Mouse (Mus musculus): ENCODE data around the gene Sdhaf1. TPM values are rescaled to one million over a fixed set of nuclear protein-coding genes. Genes with fewer than 3 reads are reported as not detected.
A peak's percentile ranks its signal among the peaks of the same experiment; 100 is the strongest.

Gene Sdhaf1
- total and polyA plus RNA-seq, 2 experiments from 2014 or later = 16.5 to 23.3 TPM

GRCm38 (mm10) chr7:30279536-30279935 lies 44.2 kb downstream of the Sdhaf1 start:
- TF ChIP-seq CTCF (IDR thresholded peaks at IDR 0.05; ENCODE audit: low read depth) = no peak
- no peak for TF ChIP-seq EP300 (IDR thresholded peaks at IDR 0.05; ENCODE audit: low read depth)
- peak overlapping the region; percentile 51; the same call in 1 of the 2 replicates for H3K9ac ChIP-seq (replicated peaks; ENCODE audit: low read depth, low read length)
- DNase-seq (ENCODE audit: low spot score) (peak; percentile 16), ATAC-seq (ENCODE audit: insufficient read depth, low read depth) (no peak)
- peaks cover 5% of the 10 kb centered on the region for H3K4me1 ChIP-seq (ENCODE audit: control insufficient read depth, insufficient read depth)
- H3K4me3 ChIP-seq (ENCODE audit: low read depth, low read length) = peak overlapping the region; percentile 77
- no peaks in the 10 kb centered on the region for H3K27me3 ChIP-seq (ENCODE audit: control insufficient read depth, insufficient read depth, low read length)
- peak overlapping the region; percentile 98; the same call in 1 of the 2 replicates for H3K27ac ChIP-seq (ENCODE audit: low read depth)
- no peaks in the 10 kb centered on the region for H3K9me3 ChIP-seq (replicated peaks; ENCODE audit: control insufficient read depth, low read length)
- peak overlapping the region; percentile 82 for H3K4me2 ChIP-seq (ENCODE audit: low read depth, low read length)
- H3K36me3 ChIP-seq (replicated peaks; ENCODE audit: control insufficient read depth, insufficient read depth, low read length) = no peaks in the 10 kb centered on the region
- under 1% methylated on average over 6 of the region's 6 CpGs for WGBS

DNA sequence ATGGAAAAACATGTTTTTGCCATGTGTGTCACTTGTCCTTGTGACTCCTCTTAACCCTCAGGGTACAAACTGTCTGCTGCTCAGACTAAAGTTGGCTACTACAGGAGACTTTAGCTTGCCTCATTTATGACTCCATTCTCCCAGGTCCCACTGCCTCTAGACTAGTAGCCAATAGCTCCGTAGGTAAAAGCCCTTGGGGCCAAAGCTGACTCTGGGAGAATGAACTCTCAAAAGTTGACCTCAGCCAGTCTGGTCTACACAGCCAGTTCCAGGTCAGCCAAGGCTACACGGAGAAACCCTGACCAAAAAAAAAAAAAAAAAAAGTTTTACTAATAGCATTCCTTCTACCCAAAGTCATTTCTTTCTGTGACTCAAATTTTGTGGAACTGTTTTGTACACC lies 44.8 kb downstream of the Sdhaf1 start:
- Histone ChIP-seq H3K36me3 (replicated peaks; ENCODE audit: control insufficient read depth, insufficient read depth, low read length) (no peaks in the 10 kb centered on the region), H3K9me3 (replicated peaks; ENCODE audit: control insufficient read depth, low read length) (no peaks in the 10 kb centered on the region), H3K9ac (replicated peaks; ENCODE audit: low read depth, low read length) (0 out of 2 replicates have a peak overlapping the region, but pooled peaks have one; percentile 19), H3K4me3 (ENCODE audit: low read depth, low read length) (no peak overlapping the region), H3K4me2 (ENCODE audit: low read depth, low read length) (peak overlapping the region; percentile 82; the same call in 1 of the 2 replicates), H3K27me3 (ENCODE audit: control insufficient read depth, insufficient read depth, low read length) (no peaks in the 10 kb centered on the region), H3K4me1 (ENCODE audit: control insufficient read depth, insufficient read depth) (peaks cover 5% of the 10 kb centered on the region), H3K27ac (ENCODE audit: low read depth) (no peak overlapping the region)
- WGBS = 52% methylated on average over 2 of the region's 2 CpGs
- DNase-seq (ENCODE audit: low spot score) = no peak
- no peak for ATAC-seq (ENCODE audit: insufficient read depth, low read depth)
- TF ChIP-seq CTCF (IDR thresholded peaks at IDR 0.05; ENCODE audit: low read depth) (no peak), EP300 (IDR thresholded peaks at IDR 0.05; ENCODE audit: low read depth) (no peak)

- 68% methylated on average over 6 of the region's 6 CpGs for WGBS
- H3K9me3 ChIP-seq (replicated peaks; ENCODE audit: control insufficient read depth, low read length) = no peaks in the 10 kb centered on the region
- DNase-seq (ENCODE audit: low spot score) (no peak), ATAC-seq (ENCODE audit: insufficient read depth, low read depth) (no peak)
- no peak overlapping the region for H3K9ac ChIP-seq (replicated peaks; ENCODE audit: low read depth, low read length)
- H3K4me2 ChIP-seq (ENCODE audit: low read depth, low read length) = no peak overlapping the region
- no peak overlapping the region for H3K4me3 ChIP-seq (ENCODE audit: low read depth, low read length)
- H3K36me3 ChIP-seq (replicated peaks; ENCODE audit: control insufficient read depth, insufficient read depth, low read length) = 0 out of 2 replicates have a peak, but pooled peaks cover 5% of the 10 kb centered on the region
- TF ChIP-seq EP300 (IDR thresholded peaks at IDR 0.05; ENCODE audit: low read depth) (no peak), CTCF (IDR thresholded peaks at IDR 0.05; ENCODE audit: low read depth) (no peak)
- no peaks in the 10 kb centered on the region for H3K27me3 ChIP-seq (ENCODE audit: control insufficient read depth, insufficient read depth, low read length)
- no peak overlapping the region for H3K27ac ChIP-seq (ENCODE audit: low read depth)
- H3K4me1 ChIP-seq (ENCODE audit: control insufficient read depth, insufficient read depth) = peaks cover 2% of the 10 kb centered on the region
Observed at GRCm38 (mm10) chr7:30274383-30274782, 49.3 kb downstream of the Sdhaf1 start.

Other genes with a start within 250 kb of the Sdhaf1 start
Only the 30 nearest of the 32 such genes appear.
- gene Gm26920, start 233.5 kb downstream of the Sdhaf1 start, total RNA-seq (2014; rRNA removed; ENCODE audit: low replicate concordance) = not detected in 2 replicates
- 0.18 TPM in 1 of 2 replicates, not detected in the other for gene Gm26920, start 233.5 kb downstream of the Sdhaf1 start, polyA plus RNA-seq (2015; fragmentation: Nextera tagmentation; extraction: Ambion mirVana)
- not detected in 2 replicates for gene Zfp566, start 233.4 kb downstream of the Sdhaf1 start, total RNA-seq (2014; rRNA removed; ENCODE audit: low replicate concordance)
- 4.1 and 4.6 TPM in 2 replicates for gene Zfp566, start 233.4 kb downstream of the Sdhaf1 start, polyA plus RNA-seq (2015; fragmentation: Nextera tagmentation; extraction: Ambion mirVana)
- gene Zfp260, start 229.1 kb downstream of the Sdhaf1 start, total RNA-seq (2014; rRNA removed; ENCODE audit: low replicate concordance) = 33.1 and 54.8 TPM in 2 replicates
- gene Zfp260, start 229.1 kb downstream of the Sdhaf1 start, polyA plus RNA-seq (2015; fragmentation: Nextera tagmentation; extraction: Ambion mirVana) = 54.6 and 57.9 TPM in 2 replicates
- 2.6 and 4.5 TPM in 2 replicates for gene Zfp382, start 202.0 kb downstream of the Sdhaf1 start, total RNA-seq (2014; rRNA removed; ENCODE audit: low replicate concordance)
- gene Zfp382, start 202.0 kb downstream of the Sdhaf1 start, polyA plus RNA-seq (2015; fragmentation: Nextera tagmentation; extraction: Ambion mirVana) = 3.8 and 4.6 TPM in 2 replicates
- 18.6 and 29.7 TPM in 2 replicates for gene Zfp146, start 154.1 kb downstream of the Sdhaf1 start, total RNA-seq (2014; rRNA removed; ENCODE audit: low replicate concordance)
- 4.4 and 5.7 TPM in 2 replicates for gene Zfp146, start 154.1 kb downstream of the Sdhaf1 start, polyA plus RNA-seq (2015; fragmentation: Nextera tagmentation; extraction: Ambion mirVana)
- gene Cox7a1, start 139.8 kb downstream of the Sdhaf1 start, total RNA-seq (2014; rRNA removed; ENCODE audit: low replicate concordance) = 516 and 816 TPM in 2 replicates
- gene Cox7a1, start 139.8 kb downstream of the Sdhaf1 start, polyA plus RNA-seq (2015; fragmentation: Nextera tagmentation; extraction: Ambion mirVana) = 1,339 and 1,426 TPM in 2 replicates
- gene Capns1, start 125.1 kb downstream of the Sdhaf1 start, total RNA-seq (2014; rRNA removed; ENCODE audit: low replicate concordance) = 356 and 427 TPM in 2 replicates
- 84.4 and 88.5 TPM in 2 replicates for gene Capns1, start 125.1 kb downstream of the Sdhaf1 start, polyA plus RNA-seq (2015; fragmentation: Nextera tagmentation; extraction: Ambion mirVana)
- gene Polr2i, start 91.9 kb downstream of the Sdhaf1 start, total RNA-seq (2014; rRNA removed; ENCODE audit: low replicate concordance) = 105 and 799 TPM in 2 replicates
- 109 and 112 TPM in 2 replicates for gene Polr2i, start 91.9 kb downstream of the Sdhaf1 start, polyA plus RNA-seq (2015; fragmentation: Nextera tagmentation; extraction: Ambion mirVana)
- gene Tbcb, start 91.6 kb downstream of the Sdhaf1 start, total RNA-seq (2014; rRNA removed; ENCODE audit: low replicate concordance) = 40.0 and 80.7 TPM in 2 replicates
- 131 and 137 TPM in 2 replicates for gene Tbcb, start 91.6 kb downstream of the Sdhaf1 start, polyA plus RNA-seq (2015; fragmentation: Nextera tagmentation; extraction: Ambion mirVana)
- not detected in 2 replicates for gene Ovol3, start 88.2 kb downstream of the Sdhaf1 start, total RNA-seq (2014; rRNA removed; ENCODE audit: low replicate concordance)
- not detected in 2 replicates for gene Ovol3, start 88.2 kb downstream of the Sdhaf1 start, polyA plus RNA-seq (2015; fragmentation: Nextera tagmentation; extraction: Ambion mirVana)
- not detected in 2 replicates for gene Thap8, start 43.8 kb downstream of the Sdhaf1 start, total RNA-seq (2014; rRNA removed; ENCODE audit: low replicate concordance)
- 0.33 and 0.41 TPM in 2 replicates for gene Thap8, start 43.8 kb downstream of the Sdhaf1 start, polyA plus RNA-seq (2015; fragmentation: Nextera tagmentation; extraction: Ambion mirVana)
- gene Wdr62, start 43.5 kb downstream of the Sdhaf1 start, total RNA-seq (2014; rRNA removed; ENCODE audit: low replicate concordance) = 3.4 and 5.2 TPM in 2 replicates
- 2.6 and 3.2 TPM in 2 replicates for gene Wdr62, start 43.5 kb downstream of the Sdhaf1 start, polyA plus RNA-seq (2015; fragmentation: Nextera tagmentation; extraction: Ambion mirVana)
- 4.3 and 22.4 TPM in 2 replicates for gene Clip3, start 32.2 kb downstream of the Sdhaf1 start, total RNA-seq (2014; rRNA removed; ENCODE audit: low replicate concordance)
- 3.1 and 3.5 TPM in 2 replicates for gene Clip3, start 32.2 kb downstream of the Sdhaf1 start, polyA plus RNA-seq (2015; fragmentation: Nextera tagmentation; extraction: Ambion mirVana)
- gene Alkbh6, start 15.2 kb downstream of the Sdhaf1 start, total RNA-seq (2014; rRNA removed; ENCODE audit: low replicate concordance) = 40.0 and 57.2 TPM in 2 replicates
- gene Alkbh6, start 15.2 kb downstream of the Sdhaf1 start, polyA plus RNA-seq (2015; fragmentation: Nextera tagmentation; extraction: Ambion mirVana) = 63.5 and 71.2 TPM in 2 replicates
- gene Syne4, start 9.1 kb downstream of the Sdhaf1 start, total RNA-seq (2014; rRNA removed; ENCODE audit: low replicate concordance) = 0.34 and 1.1 TPM in 2 replicates
- gene Syne4, start 9.1 kb downstream of the Sdhaf1 start, polyA plus RNA-seq (2015; fragmentation: Nextera tagmentation; extraction: Ambion mirVana) = 1.6 TPM in 2 replicates
- 0.46 and 0.77 TPM in 2 replicates for gene E130208F15Rik, start 2.2 kb downstream of the Sdhaf1 start, total RNA-seq (2014; rRNA removed; ENCODE audit: low replicate concordance)
- 2.6 and 3.1 TPM in 2 replicates for gene E130208F15Rik, start 2.2 kb downstream of the Sdhaf1 start, polyA plus RNA-seq (2015; fragmentation: Nextera tagmentation; extraction: Ambion mirVana)
- 3.6 and 5.4 TPM in 2 replicates for gene Lrfn3, start 38.9 kb upstream of the Sdhaf1 start, total RNA-seq (2014; rRNA removed; ENCODE audit: low replicate concordance)
- 0.40 and 0.69 TPM in 2 replicates for gene Lrfn3, start 38.9 kb upstream of the Sdhaf1 start, polyA plus RNA-seq (2015; fragmentation: Nextera tagmentation; extraction: Ambion mirVana)
- 15.2 and 31.2 TPM in 2 replicates for gene Tyrobp, start 89.9 kb upstream of the Sdhaf1 start, total RNA-seq (2014; rRNA removed; ENCODE audit: low replicate concordance)
- 30.4 and 35.8 TPM in 2 replicates for gene Tyrobp, start 89.9 kb upstream of the Sdhaf1 start, polyA plus RNA-seq (2015; fragmentation: Nextera tagmentation; extraction: Ambion mirVana)
- gene Hcst, start 96.0 kb upstream of the Sdhaf1 start, total RNA-seq (2014; rRNA removed; ENCODE audit: low replicate concordance) = not detected in 2 replicates
- gene Hcst, start 96.0 kb upstream of the Sdhaf1 start, polyA plus RNA-seq (2015; fragmentation: Nextera tagmentation; extraction: Ambion mirVana) = 1.1 and 1.4 TPM in 2 replicates
- gene Nfkbid, start 97.8 kb upstream of the Sdhaf1 start, total RNA-seq (2014; rRNA removed; ENCODE audit: low replicate concordance) = 0.19 and 5.0 TPM in 2 replicates
- 0.38 and 0.44 TPM in 2 replicates for gene Nfkbid, start 97.8 kb upstream of the Sdhaf1 start, polyA plus RNA-seq (2015; fragmentation: Nextera tagmentation; extraction: Ambion mirVana)
- 3.6 and 11.4 TPM in 2 replicates for gene Aplp1, start 121.6 kb upstream of the Sdhaf1 start, total RNA-seq (2014; rRNA removed; ENCODE audit: low replicate concordance)
- gene Aplp1, start 121.6 kb upstream of the Sdhaf1 start, polyA plus RNA-seq (2015; fragmentation: Nextera tagmentation; extraction: Ambion mirVana) = 4.2 and 5.2 TPM in 2 replicates
- not detected in 2 replicates for gene Kirrel2, start 133.8 kb upstream of the Sdhaf1 start, total RNA-seq (2014; rRNA removed; ENCODE audit: low replicate concordance)
- gene Kirrel2, start 133.8 kb upstream of the Sdhaf1 start, polyA plus RNA-seq (2015; fragmentation: Nextera tagmentation; extraction: Ambion mirVana) = 0.15 TPM in 1 of 2 replicates, not detected in the other
- not detected in 2 replicates for gene Nphs1, start 134.4 kb upstream of the Sdhaf1 start, total RNA-seq (2014; rRNA removed; ENCODE audit: low replicate concordance)
- 0.05 TPM in 1 of 2 replicates, not detected in the other for gene Nphs1, start 134.4 kb upstream of the Sdhaf1 start, polyA plus RNA-seq (2015; fragmentation: Nextera tagmentation; extraction: Ambion mirVana)
- not detected in 2 replicates for gene Prodh2, start 169.7 kb upstream of the Sdhaf1 start, total RNA-seq (2014; rRNA removed; ENCODE audit: low replicate concordance)
- gene Prodh2, start 169.7 kb upstream of the Sdhaf1 start, polyA plus RNA-seq (2015; fragmentation: Nextera tagmentation; extraction: Ambion mirVana) = not detected in 2 replicates
- gene Arhgap33, start 211.2 kb upstream of the Sdhaf1 start, total RNA-seq (2014; rRNA removed; ENCODE audit: low replicate concordance) = 0.31 and 4.3 TPM in 2 replicates
- gene Arhgap33, start 211.2 kb upstream of the Sdhaf1 start, polyA plus RNA-seq (2015; fragmentation: Nextera tagmentation; extraction: Ambion mirVana) = 0.80 and 1.0 TPM in 2 replicates
- 72.0 and 93.3 TPM in 2 replicates for gene Hspb6, start 228.3 kb upstream of the Sdhaf1 start, total RNA-seq (2014; rRNA removed; ENCODE audit: low replicate concordance)
- gene Hspb6, start 228.3 kb upstream of the Sdhaf1 start, polyA plus RNA-seq (2015; fragmentation: Nextera tagmentation; extraction: Ambion mirVana) = 339 and 340 TPM in 2 replicates
- 6.5 and 7.1 TPM in 2 replicates for gene Proser3, start 228.4 kb upstream of the Sdhaf1 start, total RNA-seq (2014; rRNA removed; ENCODE audit: low replicate concordance)
- 2.5 and 3.2 TPM in 2 replicates for gene Proser3, start 228.4 kb upstream of the Sdhaf1 start, polyA plus RNA-seq (2015; fragmentation: Nextera tagmentation; extraction: Ambion mirVana)
- gene Lin37, start 235.9 kb upstream of the Sdhaf1 start, total RNA-seq (2014; rRNA removed; ENCODE audit: low replicate concordance) = 11.9 and 19.7 TPM in 2 replicates
- gene Lin37, start 235.9 kb upstream of the Sdhaf1 start, polyA plus RNA-seq (2015; fragmentation: Nextera tagmentation; extraction: Ambion mirVana) = 26.2 and 27.1 TPM in 2 replicates
- 36.9 and 41.9 TPM in 2 replicates for gene U2af1l4, start 239.4 kb upstream of the Sdhaf1 start, total RNA-seq (2014; rRNA removed; ENCODE audit: low replicate concordance)
- 120 and 123 TPM in 2 replicates for gene U2af1l4, start 239.4 kb upstream of the Sdhaf1 start, polyA plus RNA-seq (2015; fragmentation: Nextera tagmentation; extraction: Ambion mirVana)
- 0.08 and 0.61 TPM in 2 replicates for gene Gm49396, start 239.4 kb upstream of the Sdhaf1 start, total RNA-seq (2014; rRNA removed; ENCODE audit: low replicate concordance)
- 3.0 and 3.4 TPM in 2 replicates for gene Gm49396, start 239.4 kb upstream of the Sdhaf1 start, polyA plus RNA-seq (2015; fragmentation: Nextera tagmentation; extraction: Ambion mirVana)